Mouse (Mus musculus): ENCODE data around the gene 6430628N08Rik. TPM values are rescaled to one million over a fixed set of nuclear protein-coding genes. Genes with fewer than 3 reads are reported as not detected.

Gene 6430628N08Rik
- polyA plus RNA-seq, 1 experiment from 2014 or later: not detected

DNA sequence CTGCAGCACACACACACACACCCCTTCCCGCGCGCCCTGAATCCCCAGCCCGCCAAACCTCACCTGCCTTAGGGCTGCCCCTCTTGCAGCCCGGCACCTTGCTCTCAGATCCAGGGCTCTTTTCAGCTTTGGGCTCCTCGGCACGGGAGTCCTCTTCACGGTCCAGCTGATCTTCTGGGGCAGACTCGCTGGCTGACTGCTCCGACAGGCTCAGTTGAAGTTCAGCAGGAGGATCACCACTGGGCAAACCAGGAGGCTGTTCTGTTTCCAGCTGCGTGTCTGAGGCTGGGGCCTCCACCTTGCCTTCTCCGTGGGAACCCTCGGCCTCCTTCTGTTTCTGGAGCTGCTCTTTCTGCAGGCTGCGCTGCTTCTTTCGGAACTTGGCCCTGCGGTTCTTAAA lies 29.4 kb downstream of the 6430628N08Rik start:
- Histone ChIP-seq H3K27ac (replicated peaks) (no peak overlapping the region), H3K4me3 (replicated peaks) (no peak overlapping the region), H3K9me3 (replicated peaks) (no peaks in the 10 kb centered on the region), H3K36me3 (replicated peaks) (no peaks in the 10 kb centered on the region), H3K27me3 (peaks cover 61% of the 10 kb centered on the region), H3K4me2 (no peak overlapping the region), H3K9ac (no peak overlapping the region), H3K4me1 (replicated peaks) (no peaks in the 10 kb centered on the region)
- 70% methylated on average over 16 of the region's 16 CpGs for WGBS (ENCODE audit: insufficient replicate concordance)
- no peak for ATAC-seq (ENCODE audit: insufficient read depth)

DNA sequence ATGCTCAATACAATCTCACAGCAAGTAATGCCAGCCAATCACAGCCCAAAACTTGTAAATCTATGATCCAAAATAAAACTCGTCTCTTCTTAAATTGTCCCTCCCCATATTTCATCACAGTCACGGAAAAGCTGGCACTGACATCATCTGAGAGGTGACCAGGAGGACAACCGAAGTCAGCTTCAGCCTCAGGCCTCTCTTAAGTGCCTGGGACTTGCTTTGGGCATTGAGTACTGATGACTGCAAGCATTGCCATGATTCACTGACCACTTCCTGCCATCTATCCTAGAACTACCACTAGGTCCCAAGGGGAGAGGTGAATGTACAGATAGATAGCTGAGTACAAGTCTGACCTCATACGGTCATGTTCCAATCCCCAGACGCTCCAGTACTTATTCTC lies 32.2 kb downstream of the 6430628N08Rik start:
- 58% methylated on average over 5 of the region's 5 CpGs for WGBS (ENCODE audit: insufficient replicate concordance)

DNA sequence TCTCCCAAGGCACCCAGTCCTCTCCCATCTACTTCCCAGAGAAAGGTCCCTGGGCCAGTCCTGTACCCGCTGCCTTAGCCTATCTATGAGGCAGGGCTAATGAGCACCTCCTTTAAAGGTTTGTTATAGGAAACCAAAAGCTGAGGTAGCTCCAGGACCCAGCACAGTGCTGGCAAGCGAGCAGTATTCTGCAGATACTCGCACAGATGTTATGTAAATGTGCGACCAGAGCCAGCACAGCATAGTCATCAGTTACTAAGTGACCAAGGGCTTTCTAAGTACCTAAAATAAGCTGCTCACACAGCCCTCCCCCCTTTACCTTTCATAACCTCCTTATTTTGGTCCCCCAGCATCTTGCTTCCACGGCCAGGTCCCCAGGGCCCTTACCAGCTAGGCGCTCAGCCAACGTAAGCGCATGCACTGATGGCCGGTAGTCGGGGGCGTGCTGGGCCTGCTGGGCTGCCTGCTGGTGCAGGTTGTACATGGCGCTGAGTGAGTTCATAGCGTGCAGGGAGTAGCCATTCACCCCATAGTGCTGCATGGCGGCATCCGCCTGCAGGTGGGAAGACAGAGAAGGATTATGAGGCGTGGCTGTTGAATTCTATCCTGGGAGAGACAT lies 32.9 kb downstream of the 6430628N08Rik start:
- WGBS (ENCODE audit: insufficient replicate concordance): 65% methylated on average over 16 of the region's 16 CpGs
- H3K9ac ChIP-seq: no peak overlapping the region
- H3K4me3 ChIP-seq (replicated peaks): no peak overlapping the region
- ATAC-seq (ENCODE audit: insufficient read depth): no peak
- no peaks in the 10 kb centered on the region for H3K4me1 ChIP-seq (replicated peaks)
- no peaks in the 10 kb centered on the region for H3K9me3 ChIP-seq (replicated peaks)
- H3K4me2 ChIP-seq: no peak overlapping the region
- H3K36me3 ChIP-seq (replicated peaks): no peaks in the 10 kb centered on the region
- no peak overlapping the region for H3K27ac ChIP-seq (replicated peaks)
- peaks cover 56% of the 10 kb centered on the region for H3K27me3 ChIP-seq

More for the DNA sequence above, 32.2 kb downstream of the 6430628N08Rik start:
- peaks cover 57% of the 10 kb centered on the region for H3K27me3 ChIP-seq
- H3K4me3 ChIP-seq (replicated peaks): no peak overlapping the region
- ATAC-seq (ENCODE audit: insufficient read depth): no peak
- H3K4me1 ChIP-seq (replicated peaks): no peaks in the 10 kb centered on the region
- no peak overlapping the region for H3K4me2 ChIP-seq
- no peak overlapping the region for H3K9ac ChIP-seq
- no peaks in the 10 kb centered on the region for H3K36me3 ChIP-seq (replicated peaks)
- no peak overlapping the region for H3K27ac ChIP-seq (replicated peaks)
- no peaks in the 10 kb centered on the region for H3K9me3 ChIP-seq (replicated peaks)

DNA sequence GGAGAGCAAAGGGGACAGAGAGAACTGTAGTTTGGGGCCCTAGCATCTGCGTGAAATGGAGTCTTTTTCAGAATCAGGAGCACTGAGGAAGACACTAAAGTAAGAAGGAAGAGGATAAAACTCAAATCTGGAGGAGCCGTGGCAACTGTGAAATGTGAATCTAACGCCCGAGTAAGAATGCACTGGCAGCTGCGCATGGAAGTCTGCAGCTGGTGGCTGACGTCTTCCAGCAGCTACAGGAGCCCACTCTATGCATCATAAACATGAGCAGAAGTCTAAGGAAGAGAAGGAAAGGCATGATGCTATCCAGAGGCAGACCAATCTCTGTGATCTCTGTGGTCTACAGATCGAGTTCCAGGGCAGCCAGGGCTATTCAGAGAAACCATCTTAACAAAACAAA lies 37.2 kb downstream of the 6430628N08Rik start:
- Histone ChIP-seq H3K4me3 (replicated peaks) (no peak overlapping the region), H3K27me3 (peaks cover 72% of the 10 kb centered on the region), H3K36me3 (replicated peaks) (no peaks in the 10 kb centered on the region), H3K4me2 (no peak overlapping the region), H3K9me3 (replicated peaks) (no peaks in the 10 kb centered on the region), H3K27ac (replicated peaks) (no peak overlapping the region), H3K4me1 (replicated peaks) (no peaks in the 10 kb centered on the region), H3K9ac (no peak overlapping the region)
- 36% methylated on average over 7 of the region's 7 CpGs for WGBS (ENCODE audit: insufficient replicate concordance)
- no peak for ATAC-seq (ENCODE audit: insufficient read depth)

DNA sequence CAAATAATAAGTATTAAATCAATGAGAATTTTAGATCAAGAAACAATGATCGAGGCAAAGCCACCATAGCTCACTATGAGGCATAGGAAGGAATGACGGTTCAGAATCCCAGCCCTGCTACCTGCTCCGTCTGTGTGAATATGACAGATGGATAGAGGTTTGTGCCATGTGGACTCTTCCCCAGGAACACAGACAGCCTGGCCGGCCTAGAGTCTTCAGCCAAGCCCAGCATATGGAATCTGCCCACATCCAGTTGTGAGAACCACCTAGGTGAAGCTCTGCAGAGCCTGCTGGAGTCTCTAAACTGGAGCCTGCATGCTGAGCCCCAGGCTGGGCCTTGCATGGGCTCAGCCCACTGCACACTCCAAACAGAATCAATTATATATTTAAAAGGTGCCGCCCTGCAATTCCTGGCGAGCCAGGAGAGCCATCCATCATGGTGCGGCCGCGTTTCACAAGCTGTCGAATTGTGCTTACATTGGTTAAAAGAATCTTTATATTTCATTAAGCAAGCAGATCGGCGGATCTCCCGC lies 41.2 kb downstream of the 6430628N08Rik start:
- Histone ChIP-seq H3K36me3 (replicated peaks) (no peaks in the 10 kb centered on the region), H3K9me3 (replicated peaks) (no peaks in the 10 kb centered on the region), H3K4me3 (replicated peaks) (no peak overlapping the region), H3K4me1 (replicated peaks) (peaks cover 3% of the 10 kb centered on the region; the same call in 1 of the 2 replicates), H3K9ac (no peak overlapping the region), H3K4me2 (no peak overlapping the region), H3K27ac (replicated peaks) (no peak overlapping the region), H3K27me3 (peaks cover 97% of the 10 kb centered on the region)
- 47% methylated on average over 13 of the region's 13 CpGs for WGBS (ENCODE audit: insufficient replicate concordance)
- ATAC-seq (ENCODE audit: insufficient read depth): no peak

DNA sequence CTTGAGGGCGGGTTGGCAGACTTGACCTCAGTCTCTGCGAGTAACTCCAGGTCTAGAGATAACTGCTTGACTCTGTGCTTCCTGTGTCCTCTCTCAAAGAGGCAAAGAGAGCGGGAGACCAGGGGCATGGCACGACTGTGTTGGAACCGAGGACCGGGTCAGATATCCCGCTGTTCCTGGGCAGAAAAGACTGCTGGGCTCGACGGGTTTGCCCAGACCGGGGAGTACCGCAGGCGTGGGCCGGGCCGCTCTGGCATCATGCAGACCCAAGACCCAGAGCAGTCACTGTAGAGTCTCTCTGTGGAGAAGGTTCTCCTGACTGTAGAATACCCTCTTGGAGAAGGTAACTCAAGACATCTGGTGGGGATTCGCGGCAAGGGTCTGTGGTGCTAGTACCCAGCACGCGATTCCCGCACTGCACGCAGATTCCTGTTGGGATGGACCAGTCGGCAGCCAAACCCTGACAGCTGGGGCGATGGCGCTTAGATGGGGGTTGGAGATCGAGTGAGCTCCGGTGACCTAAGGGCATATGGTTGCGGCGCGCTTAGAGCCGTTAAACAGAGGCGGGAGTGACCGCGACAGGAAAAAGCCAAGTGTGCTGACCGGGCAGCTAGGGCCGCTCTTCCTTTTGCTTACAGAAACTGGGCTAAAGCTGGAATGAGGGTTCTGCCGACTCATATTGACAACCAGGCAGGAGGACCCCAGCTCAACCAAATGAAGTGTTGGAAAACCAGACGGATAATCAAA lies 45.5 kb downstream of the 6430628N08Rik start:
- H3K9me3 ChIP-seq (replicated peaks): no peaks in the 10 kb centered on the region
- H3K36me3 ChIP-seq (replicated peaks): no peaks in the 10 kb centered on the region
- no peak for ATAC-seq (ENCODE audit: insufficient read depth)
- H3K9ac ChIP-seq: no peak overlapping the region
- no peak overlapping the region for H3K4me2 ChIP-seq
- peaks cover 100% of the 10 kb centered on the region for H3K27me3 ChIP-seq
- peaks cover 3% of the 10 kb centered on the region for H3K4me1 ChIP-seq (replicated peaks)
- no peak overlapping the region for H3K4me3 ChIP-seq (replicated peaks)
- WGBS (ENCODE audit: insufficient replicate concordance): 2% methylated on average over 36 of the region's 36 CpGs
- no peak overlapping the region for H3K27ac ChIP-seq (replicated peaks)

DNA sequence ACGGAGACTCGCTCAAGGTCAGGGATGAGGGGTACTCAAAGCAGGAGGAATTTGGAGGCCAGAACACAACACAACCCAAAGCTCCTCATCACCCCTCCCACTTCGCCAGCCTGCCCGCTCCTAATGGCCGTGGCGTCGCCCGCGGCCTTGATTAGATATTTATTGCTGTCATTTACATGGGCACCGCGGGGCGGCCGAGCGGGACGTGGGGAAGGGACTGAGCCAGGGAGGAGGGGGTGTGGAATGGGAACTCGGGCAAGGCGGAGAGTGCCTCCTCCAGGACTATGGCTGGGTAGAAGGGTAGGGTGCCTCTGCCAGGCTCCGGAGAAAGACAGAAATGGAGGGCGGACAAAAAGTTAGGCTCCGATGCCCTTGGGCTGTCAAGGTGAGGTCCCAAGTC lies 46.2 kb downstream of the 6430628N08Rik start:
- peaks cover 100% of the 10 kb centered on the region for H3K27me3 ChIP-seq
- 2% methylated on average over 20 of the region's 20 CpGs for WGBS (ENCODE audit: insufficient replicate concordance)
- no peak overlapping the region for H3K27ac ChIP-seq (replicated peaks)
- H3K4me3 ChIP-seq (replicated peaks): no peak overlapping the region
- no peaks in the 10 kb centered on the region for H3K9me3 ChIP-seq (replicated peaks)
- no peak overlapping the region for H3K9ac ChIP-seq
- no peak overlapping the region for H3K4me2 ChIP-seq
- peaks cover 3% of the 10 kb centered on the region for H3K4me1 ChIP-seq (replicated peaks)
- no peak for ATAC-seq (ENCODE audit: insufficient read depth)
- no peaks in the 10 kb centered on the region for H3K36me3 ChIP-seq (replicated peaks)

DNA sequence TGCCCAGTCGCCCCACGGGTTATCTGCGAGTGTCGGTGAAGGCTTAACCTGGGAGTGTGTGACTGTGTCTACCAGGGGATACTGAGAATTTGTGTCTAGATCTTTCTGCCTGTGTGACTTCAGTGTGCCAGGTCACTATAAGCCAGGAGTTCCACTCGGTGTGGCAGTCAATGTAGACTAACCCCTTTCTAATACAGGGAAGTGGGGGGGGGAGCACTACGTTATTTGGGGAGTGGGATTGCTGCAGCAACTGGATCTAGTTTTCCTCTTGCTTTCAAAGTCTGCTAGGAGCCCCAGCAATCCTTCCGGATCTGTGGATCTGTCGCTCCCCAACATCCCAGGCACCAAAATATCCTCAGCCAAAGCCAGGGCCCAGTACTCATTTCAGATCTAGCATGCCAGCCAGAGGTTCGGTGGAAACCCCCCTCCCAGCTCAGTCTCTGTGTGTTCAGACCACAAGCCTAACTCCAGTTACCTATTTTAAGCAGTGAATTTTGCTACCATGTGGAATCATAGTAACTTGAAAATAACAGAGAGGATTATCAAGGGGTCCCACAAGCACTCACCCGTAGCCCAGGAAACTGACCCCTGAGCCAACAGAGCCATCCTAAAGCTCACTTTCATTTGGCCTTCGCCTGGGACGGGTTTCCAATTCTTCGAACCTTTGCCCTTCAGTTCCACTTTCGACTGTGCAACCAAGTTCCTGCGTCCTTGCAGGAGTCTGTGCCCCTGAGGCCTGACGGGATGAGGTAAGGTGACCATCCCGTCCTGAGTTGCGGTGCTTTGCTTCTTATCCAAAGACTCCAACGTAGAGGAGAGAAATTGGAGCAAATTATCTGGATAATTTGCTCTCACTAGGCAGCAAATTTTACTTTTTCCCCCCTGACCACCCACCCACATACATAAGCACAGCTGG lies 46.9 kb downstream of the 6430628N08Rik start:
- no peak overlapping the region for H3K4me2 ChIP-seq
- no peak for ATAC-seq (ENCODE audit: insufficient read depth)
- H3K4me1 ChIP-seq (replicated peaks): peaks cover 3% of the 10 kb centered on the region
- 6% methylated on average over 19 of the region's 19 CpGs for WGBS (ENCODE audit: insufficient replicate concordance)
- peaks cover 100% of the 10 kb centered on the region for H3K27me3 ChIP-seq
- no peak overlapping the region for H3K9ac ChIP-seq
- H3K9me3 ChIP-seq (replicated peaks): no peaks in the 10 kb centered on the region
- no peak overlapping the region for H3K27ac ChIP-seq (replicated peaks)
- no peaks in the 10 kb centered on the region for H3K36me3 ChIP-seq (replicated peaks)
- no peak overlapping the region for H3K4me3 ChIP-seq (replicated peaks)

DNA sequence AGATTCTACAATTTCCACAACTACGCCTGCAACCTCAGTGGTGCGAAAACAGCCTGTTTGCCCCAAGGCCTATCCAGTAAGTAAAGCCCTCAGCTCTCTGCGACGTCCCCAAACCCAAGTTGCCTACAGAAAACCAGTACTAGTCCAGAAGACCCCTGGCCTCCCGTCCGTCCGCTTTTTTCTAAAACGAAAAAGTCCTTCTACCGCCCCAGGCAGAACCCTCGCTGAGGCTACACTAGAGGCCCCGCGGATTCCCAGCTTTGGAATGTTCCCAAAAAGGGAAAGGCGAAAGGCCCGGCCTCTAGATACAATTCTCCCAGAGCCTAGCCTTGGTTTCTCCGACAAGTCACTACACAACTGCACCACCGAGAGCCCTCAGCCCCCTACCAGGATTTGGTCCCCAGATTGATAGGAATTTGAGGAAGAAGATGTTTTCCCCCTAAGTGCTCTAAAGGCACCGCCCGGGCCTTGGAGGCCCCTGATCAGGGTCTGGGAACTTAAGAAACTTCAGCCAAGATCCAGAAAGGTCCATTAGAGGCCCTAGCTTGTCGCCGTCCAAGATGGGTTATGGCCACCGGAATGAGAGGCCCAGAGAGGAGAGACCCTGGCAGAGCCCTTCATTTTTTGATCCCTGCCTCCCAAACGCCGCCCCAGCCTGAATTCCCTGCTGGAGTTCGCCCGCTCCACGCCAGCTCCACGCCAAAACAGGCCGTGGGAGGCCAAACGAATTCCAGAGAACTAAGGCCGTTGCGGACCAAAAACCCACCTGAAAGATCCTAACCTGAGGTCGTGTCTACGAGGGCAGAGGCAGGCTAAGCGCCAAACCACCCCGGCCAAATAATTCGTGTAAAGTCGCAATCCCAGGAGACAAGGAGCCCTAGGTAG lies 48.1 kb downstream of the 6430628N08Rik start:
- no peak overlapping the region for H3K4me2 ChIP-seq
- no peak overlapping the region for H3K27ac ChIP-seq (replicated peaks)
- H3K4me3 ChIP-seq (replicated peaks): no peak overlapping the region
- H3K9ac ChIP-seq: no peak overlapping the region
- no peak for ATAC-seq (ENCODE audit: insufficient read depth)
- WGBS (ENCODE audit: insufficient replicate concordance): 3% methylated on average over 37 of the region's 37 CpGs
- no peaks in the 10 kb centered on the region for H3K9me3 ChIP-seq (replicated peaks)
- no peaks in the 10 kb centered on the region for H3K36me3 ChIP-seq (replicated peaks)
- H3K4me1 ChIP-seq (replicated peaks): peaks cover 3% of the 10 kb centered on the region
- peaks cover 100% of the 10 kb centered on the region for H3K27me3 ChIP-seq

DNA sequence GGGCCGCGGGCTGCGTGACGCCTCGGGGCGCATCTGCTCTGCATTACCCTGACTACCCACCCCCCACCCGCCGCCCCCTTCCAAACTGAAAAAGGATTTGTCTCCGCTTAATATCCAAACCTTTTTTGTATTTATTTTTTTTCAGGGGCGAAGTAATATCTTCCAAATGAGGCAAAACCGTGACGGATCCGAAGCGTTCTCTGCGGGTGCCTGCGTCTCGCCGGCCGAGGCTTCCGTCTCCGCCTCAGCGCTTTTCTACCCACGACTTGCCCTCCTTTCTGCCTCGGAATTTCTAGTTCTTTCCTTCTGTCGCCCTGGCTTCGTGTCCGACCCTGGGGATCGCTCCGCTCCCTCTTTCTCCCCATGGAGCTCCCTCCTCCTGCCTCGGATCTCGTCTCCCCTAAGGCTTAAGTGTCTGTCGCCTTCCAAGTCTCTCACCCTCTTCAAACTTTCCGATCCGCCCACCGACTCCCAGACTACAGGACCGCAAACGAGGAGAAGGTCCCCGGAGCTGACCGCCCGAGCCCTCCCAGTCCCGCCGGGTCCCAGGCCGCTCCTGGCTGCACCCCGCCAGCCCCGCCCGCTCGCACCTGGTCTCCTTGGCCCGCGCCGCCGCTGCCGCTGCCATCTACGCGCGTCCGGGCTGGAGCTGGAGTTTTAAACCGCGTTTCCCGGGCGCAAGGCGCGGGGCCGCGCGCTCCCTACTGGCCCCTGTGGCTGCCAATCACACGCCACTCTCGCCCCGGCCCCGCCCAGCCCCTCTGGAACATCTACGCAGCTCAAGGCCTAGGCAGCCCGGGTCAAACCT lies 49.0 kb downstream of the 6430628N08Rik start, which contains the start of gene Dmbx1:
Gene Dmbx1, minus strand, starts transcription at position 632 of the 808 bp plus-strand sequence.
- no peak within 1 kb of the TSS for H3K27ac ChIP-seq (replicated peaks)
- H3K9me3 ChIP-seq (replicated peaks): no peaks in the 10 kb centered on the region
- ATAC-seq (ENCODE audit: insufficient read depth): no peak
- peaks cover 100% of the 10 kb centered on the region for H3K27me3 ChIP-seq
- no peaks in the 10 kb centered on the region for H3K36me3 ChIP-seq (replicated peaks)
- H3K4me2 ChIP-seq: peak within 1 kb of the TSS; percentile 46
- H3K4me1 ChIP-seq (replicated peaks): peaks cover 3% of the 10 kb centered on the region
- under 1% methylated on average over 71 of the region's 71 CpGs for WGBS (ENCODE audit: insufficient replicate concordance)
- H3K4me3 ChIP-seq (replicated peaks): peak within 1 kb of the TSS; percentile 17
- H3K9ac ChIP-seq: no peak within 1 kb of the TSS
